Mouse (Mus musculus): ENCODE measurements at regions not wholly inside any gene's neighbourhood (a gene's known extent, or its start where the extent isn't known, plus 50 kb on each side); places are given as distances from the start of the nearest gene placed in this dataset.

GRCm38 (mm10) chr13:32640941-32641340 is 142.8 kb downstream of the Mylk4 start:
- TF ChIP-seq CTCF (IDR thresholded peaks at IDR 0.05; ENCODE audit: low read depth) (no peak), EP300 (IDR thresholded peaks at IDR 0.05; ENCODE audit: low read depth) (no peak)
